Mouse (Mus musculus) mature B cell (primary cell): Measurements from ENCODE around the gene Flad1.
"Not testable (repeated sequence)": the region's sequence is repeated elsewhere in the genome, so short reads cannot be mapped to it uniquely, and the experiment has no call there.

Source experiments
- in situ Hi-C: fragments of 300-500 bp; cut with MboI; formaldehyde crosslinking; loops from 2 replicates; pipeline ENCODE4 v1.14.3; 2019

The Flad1 gene

DNA sequence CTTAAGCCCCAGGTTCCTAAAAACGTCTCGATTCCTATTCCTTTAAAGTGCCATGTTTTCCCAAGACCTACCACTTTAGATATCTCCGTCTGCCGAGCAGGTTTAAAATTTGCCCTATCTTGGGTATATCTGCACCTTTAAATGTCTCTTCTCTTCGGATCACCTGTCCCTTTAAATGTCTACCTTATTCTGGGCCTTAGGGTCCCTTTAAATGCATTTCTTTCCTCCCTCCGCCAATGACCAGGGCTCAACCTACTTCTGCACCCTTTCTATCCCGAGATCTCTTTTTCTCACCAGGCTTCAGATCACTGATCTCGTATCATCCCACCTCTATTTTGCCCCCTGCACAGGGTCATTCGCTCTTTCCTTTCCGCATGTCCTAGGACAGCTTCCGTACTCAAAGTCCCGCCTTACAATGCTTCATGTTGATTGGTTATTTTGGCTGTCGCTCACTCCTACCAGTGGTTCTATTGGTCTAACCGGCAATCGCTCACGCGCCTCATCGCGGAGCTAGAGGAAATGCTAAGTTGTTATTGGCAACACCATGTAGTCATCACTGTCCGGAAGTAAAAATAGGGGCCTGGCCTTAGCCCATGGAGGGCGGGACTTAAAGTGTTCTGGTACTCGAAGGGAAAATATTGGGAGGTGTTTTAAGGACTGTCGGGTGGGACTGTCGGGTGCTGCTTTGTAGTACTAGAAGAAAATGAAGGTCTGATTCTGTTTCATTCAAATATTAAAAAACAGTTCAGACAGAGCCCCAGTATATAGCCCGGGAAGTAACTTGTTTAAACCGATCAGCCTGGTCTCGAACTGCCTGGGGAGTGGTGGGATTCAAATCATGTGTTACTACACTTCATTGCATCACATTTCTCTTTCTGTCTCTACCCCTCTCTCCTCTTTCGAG is at the start of gene Flad1:
Gene Flad1 (minus strand): TSS at position 381 of the 904 bp plus-strand sequence.
- in situ Hi-C loops, result no loop called here

DNA sequence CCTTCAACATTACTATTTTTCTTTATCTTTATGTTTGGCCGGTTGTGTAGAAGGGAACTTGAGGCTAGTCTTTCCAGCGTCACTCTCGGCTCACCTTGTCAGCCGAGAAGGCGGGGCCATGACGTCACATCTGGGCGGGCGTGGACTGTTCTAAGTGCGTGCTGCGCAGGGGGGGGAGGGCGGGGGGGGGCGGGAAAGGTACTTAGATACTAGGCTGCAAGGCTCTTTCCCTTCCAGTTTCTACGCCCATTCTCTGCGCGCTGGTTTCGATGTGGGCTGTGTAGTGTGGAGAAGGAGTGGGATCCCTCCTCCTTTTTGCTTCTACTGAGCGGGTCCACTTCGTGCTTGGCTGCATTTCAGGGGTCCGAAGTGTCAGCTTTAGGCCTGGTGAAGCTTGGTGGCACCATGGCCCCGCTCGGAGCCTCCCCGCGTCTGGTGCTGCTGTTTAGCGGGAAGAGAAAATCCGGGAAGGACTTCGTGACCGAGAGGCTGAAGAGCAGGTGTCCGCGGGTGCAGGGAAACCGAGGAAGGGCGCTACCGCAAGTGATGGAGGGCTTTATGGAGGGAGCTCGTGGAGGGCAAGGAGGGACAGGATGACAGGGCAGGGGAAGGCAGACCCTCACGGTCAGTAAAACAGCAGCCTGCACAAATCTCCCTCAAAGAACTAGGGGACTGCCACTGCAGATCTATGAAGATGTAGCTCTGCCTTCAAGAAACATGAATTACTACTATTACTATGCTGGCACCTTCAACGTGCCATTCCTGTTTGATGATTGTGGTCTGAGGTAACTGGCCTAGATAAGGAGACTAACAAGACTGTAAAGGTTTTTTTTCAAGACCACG is 47.5 kb upstream of the Flad1 start:
- in situ Hi-C loops, result no loop called here

DNA sequence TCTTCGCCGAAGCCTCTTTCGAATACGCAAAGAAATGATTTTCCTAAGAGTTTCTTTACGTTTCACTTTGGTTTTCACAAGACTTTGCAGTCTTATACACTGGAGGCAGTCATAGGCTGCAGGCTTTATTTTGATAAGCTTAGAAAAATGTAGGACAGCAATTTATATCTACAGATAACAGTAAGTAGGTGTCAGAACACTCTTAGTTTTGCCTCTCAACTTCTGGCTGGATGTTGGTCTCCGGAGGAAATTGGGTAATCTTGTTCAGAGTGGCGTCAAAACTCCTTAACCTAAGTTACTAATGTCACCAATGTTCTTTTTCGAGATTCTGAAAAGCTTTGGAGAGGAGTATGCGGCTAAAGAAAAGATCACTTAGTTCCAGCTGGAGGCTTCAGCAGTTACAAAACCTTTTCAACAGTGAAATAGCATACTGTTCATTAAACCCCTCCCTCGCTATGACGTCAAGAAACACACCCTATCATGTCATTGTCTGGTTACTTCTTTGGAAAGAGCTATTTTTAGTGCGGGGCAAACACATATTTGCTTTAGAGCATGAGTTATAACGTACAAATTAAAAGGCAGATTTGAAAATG is 46.8 kb upstream of the Flad1 start:
- in situ Hi-C loops, result no loop called here

DNA sequence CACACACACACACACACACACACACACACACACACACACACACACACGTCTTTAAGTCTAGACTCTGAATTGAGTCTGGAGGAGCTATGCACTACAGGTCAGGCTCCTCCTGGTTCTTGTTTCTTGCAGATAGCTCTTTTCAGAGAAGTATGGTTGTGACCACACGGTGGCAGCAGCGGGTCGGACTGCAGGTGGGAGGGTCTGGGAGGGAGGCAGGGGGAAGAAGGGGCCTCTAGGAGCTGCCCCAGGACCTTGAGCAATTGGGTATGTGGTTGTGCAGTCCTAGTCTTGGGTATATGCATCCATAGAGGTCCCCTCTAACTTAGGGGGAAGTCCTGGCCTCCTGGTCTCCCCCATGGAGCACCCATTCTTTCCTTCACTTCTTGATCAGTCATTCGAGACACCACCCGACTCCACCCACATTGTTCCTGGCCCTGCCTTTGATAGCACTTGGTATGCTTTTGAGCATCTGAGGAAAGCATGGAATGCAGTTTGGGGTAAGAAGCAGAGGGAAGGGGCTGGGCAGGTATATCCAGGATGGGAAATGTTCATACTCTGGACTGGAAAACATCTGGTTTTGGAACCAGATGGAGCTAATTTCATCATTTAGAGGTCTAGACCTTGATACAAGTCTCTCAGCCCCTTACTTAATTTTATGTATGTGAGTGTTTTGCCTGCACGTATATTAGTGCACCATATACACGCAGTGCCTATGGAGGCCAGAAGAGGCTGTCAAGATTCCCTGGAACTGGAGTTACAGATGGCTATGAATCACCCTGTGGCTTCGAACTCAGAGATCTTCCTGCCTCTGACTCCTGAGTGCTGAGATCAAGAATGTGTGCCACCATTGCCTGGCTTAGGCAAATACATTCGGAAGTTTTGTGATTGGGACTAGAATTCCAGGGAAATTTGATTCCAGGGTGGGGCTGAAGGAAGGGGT is 45.3 kb upstream of the Flad1 start:
- in situ Hi-C loops, result no loop called here

DNA sequence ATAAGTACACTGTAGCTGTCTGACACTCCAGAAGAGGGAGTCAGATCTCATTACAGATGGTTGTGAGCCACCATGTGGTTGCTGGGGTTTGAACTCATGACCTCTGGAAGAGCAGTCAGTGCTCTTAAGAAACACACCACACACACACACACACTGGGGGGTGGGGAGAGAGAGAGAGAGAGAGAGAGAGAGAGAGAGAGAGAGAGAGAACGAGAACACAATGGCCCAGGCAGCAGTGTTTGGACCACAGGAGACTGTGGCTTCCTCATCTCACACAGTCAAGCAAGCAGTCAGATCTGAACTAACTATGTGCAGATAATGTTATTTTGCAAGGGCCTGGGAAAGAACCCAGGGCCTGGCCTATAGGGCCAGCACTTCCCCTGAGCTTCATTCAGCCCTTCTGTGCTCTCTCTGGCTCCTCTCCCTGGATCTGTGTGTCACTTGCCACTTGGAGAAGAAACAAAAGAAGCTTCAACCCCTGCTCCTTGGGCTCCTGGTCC is 44.2 kb upstream of the Flad1 start:
- in situ Hi-C loops, result no loop called here

DNA sequence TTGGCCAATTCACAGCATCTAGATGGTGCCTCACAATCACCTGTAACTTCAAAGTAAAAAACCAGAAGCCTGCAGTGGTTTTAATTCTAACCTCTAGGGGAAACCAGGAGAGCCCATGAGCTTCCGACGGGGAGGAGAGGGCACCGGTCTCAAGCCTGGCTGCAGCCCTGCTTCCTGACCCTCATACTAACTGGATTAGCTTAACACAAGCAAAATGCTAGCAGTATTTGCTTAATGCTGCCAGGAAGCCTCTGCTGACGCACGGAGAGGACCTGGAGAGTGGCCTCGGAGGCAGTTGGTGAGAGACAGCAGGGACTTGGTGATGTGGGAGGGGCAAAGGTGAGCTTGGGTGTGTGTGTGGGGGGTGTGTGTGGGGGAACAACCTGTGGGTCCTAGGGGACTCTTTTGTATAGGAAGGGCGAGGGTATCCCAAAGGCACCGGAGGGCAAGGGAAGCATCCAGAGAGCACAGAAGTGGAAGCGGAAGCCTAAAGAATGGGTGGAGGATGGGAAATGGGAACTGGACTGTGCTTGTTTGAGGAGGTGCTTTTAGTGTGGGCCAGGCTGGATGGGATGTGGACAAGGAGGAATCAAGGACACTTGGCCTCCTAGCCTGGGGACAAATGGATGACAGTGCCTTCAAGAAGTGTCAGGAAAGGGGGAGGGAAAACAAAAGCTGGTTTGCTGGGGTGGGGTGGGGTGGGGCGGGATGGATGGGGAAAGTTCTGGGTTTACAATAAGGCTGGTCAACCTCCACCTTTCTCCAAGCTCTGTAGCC is 42.9 kb upstream of the Flad1 start, which contains the start of gene Pmvk:
Gene Pmvk (plus strand): TSS at position 141 of the 777 bp plus-strand sequence.
- in situ Hi-C loops, result no loop called here

DNA sequence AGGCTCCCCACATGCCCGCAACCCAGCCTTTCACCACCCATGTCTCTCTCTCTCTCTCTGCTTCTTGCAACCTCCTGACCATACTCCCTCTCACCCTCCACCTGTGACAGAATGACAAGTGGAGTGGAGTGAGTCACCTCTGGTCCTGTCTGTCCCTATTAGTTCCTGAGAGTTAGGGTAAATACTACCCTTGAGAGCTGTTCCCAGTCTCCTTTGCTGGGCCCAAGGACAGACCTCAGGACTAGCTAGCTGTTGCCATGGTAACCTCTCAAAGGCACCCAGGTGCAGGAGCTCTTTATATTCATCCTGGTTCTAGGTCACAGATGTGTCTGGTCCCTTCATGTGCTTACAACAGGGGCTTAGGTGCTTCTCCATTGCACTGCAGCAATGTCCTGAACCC is 40.2 kb upstream of the Flad1 start:
- in situ Hi-C loops, result no loop called here

DNA sequence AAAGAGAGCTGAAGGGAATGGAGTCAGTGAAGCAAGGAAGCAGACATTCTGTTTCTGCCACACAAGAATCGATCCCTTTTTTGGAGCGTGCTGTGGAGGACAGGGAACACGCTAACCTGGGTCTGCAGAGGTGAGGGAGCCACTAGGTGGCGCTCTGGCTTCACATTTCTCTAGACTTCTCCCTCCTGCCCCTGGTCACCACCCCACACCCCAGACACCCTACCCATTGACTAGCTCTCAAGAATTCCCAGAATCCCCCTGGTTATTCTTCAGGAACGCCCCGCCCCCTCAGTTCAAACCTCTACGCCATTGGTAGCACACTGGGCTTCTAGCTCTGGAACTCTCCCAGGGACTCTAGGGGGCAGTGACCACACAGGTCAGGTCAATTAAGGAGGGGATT is 37.9 kb upstream of the Flad1 start:
- in situ Hi-C loops, result no loop called here

DNA sequence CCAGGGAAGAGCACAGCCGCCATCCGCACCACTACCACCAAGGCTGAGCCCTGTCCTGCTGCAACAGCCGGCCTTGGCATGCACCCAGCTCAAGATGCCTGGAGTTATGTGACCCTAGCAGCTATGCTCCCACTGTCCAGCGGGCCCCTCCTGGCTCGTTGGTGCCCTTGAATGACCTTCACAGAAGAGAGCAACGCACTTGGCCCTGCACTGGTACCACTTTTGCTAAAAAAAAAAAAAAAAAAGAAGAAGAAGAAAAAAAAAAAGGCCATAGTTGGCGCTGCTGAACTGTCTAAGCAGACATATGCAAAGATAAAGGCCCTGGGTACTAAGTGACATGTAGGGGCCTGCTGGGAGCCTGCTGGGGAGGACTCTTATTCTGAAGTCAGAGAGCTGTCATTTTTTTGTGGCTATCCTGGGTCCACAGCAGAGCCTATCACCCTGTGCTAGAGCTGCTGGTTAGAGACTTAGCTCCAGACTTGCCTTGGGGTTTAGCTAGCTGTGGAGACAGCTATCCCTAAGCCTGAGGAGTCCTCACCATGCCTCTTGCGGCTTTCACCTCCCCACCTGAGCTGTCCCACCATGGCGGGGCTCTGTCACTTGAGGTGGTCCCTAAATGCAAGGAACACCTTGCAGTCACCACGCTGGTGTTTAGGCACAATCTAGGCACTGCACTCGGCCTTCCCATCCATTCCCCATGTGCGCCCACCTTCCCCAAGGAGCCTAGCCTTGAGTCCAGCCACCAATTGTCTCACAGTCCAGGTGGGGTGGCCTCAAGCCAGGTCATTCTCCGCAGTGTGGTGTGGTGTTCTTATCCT is 37.3 kb upstream of the Flad1 start:
- in situ Hi-C loops, result no loop called here

DNA sequence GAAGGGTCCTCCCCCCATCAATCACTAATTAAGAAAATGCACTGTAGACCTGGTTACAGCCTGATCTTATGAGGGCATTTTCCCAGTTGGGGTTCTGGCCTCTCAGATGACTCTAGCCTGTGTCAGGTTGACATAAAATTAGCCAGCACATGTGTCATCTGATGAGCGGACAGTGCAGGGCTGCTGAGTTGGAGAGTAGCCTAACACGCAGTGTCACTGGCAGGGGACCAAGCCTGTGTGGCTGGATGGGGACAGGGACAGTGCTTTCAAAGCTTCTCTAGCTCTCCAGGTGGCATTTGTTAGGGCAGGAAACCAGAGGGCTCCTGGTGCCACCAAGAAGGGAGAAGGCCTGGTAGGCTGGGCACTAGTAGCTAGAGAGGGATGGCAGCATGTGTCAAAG is 29.0 kb upstream of the Flad1 start:
- in situ Hi-C loops, result no loop called here

DNA sequence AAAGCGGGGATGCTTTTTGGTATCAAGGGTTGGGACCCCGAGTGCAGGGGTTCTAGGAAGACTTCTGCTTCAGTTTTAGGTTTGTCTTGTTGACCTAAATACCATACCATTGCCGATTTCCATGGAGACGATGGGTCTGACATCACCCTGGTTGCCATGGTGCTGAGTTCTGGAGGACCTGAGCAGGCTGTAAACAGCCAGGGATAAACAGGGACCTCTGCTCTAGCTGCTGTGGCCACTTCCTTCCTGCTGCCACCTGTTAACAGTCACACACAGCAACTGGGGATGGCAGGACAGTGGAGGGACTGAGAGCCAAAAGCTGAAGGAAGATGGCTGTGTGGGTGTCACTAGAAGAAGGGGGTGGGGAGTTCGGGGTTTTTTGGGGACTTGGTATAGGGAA is 25.6 kb upstream of the Flad1 start:
- in situ Hi-C loops, result no loop called here

DNA sequence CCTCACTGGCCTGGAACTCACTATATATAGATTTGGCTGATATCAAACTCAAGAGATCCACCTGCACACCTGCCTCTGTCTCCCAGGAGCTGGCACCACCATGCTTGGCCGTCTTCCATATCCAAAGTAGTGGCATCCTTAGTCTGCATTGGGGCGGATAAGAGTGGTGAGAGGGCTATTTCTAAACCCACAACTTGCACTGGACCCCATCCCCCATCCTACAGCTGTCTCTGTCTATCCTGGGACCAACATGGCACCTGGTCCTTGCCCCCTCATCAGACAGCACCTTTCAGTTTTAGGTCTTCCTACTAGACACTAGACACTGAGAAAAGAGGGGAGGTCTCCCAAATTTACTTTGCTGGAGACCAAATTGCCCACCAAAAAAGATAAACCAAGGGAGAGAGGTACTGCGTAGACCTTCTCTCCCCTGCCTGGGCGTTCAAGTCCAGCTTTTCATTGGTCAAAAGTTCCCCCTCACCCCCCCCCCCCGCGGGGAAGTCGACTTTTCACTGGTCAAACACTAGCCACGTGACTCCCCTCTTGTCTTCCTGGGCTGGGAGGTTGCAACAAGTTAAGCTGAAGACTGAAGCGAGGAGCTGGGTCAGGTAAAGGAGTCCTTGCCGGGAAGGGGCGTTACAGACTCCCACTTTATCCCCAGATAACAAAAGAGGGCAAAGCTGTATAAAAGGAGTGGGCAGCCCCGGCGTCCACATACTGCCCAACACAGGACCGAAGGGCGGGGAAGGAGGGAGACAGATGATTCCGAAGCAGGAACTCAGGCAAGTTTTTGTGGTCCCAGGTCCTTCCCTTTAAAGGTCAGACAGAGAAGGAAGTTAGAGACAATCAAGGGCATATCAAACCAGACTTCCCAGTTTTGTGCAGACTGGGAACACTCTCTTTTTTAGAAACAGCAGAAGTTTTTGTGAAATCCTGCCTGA is 24.8 kb upstream of the Flad1 start, which contains the start of gene Pbxip1:
Gene Pbxip1 (plus strand): TSS at position 531 of the 938 bp plus-strand sequence.
- in situ Hi-C loops, result no loop called here

DNA sequence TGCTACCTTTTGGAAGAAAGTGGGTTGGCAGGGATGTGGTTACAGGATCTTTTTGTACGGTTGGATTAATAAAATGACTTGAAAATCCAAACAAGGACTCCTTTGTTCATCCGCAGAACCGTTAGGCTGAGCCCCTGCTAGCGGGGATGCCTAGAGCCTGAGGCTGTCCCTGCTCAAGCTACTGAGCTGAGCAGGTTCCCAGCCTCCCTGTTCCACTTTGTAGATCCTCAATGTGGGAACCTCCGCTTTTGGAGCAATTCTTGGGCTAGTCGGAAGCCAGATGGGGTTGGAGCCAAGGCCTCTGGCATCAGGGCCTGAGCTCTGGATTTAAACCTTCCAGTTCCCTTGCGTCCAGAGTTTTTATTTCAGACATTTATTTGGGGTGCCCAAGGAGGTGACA is 23.4 kb upstream of the Flad1 start:
- in situ Hi-C loops, result no loop called here

DNA sequence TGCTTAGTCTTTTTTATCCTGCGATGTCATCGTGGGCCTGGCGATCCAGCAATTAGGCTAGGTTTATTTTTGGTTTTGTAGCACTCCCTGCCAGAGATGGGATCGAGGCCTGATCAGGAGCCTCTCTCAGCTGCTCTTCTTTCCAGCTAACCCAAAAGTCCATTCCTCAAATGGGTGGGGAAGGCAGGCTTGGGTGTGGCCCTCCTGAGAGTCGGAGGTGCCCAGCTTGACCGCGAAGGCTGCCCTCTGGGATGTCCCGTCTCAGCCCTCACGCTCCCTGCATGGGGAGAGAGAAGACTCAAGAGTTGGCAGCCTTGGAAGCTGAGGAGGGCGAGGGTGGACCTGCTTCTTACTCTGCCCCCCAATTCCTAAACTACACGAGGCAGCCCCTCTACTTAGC is 22.9 kb upstream of the Flad1 start:
- in situ Hi-C loops, result no loop called here

DNA sequence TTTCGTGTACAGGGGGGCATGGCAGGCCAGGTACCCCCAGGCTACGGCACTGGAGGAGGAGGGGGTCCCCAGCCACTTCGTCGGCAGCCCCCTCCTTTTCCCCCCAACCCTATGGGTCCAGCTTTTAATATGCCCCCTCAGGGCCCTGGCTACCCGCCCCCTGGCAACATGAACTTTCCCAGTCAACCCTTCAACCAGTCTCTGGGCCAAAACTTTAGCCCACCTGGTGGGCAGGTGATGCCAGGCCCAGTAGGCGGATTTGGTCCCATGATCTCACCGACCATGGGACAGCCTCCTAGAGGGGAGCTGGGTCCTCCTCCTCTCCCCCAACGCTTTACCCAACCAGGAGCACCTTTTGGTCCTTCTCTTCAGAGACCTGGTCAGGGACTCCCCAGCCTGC is 20.9 kb upstream of the Flad1 start:
- in situ Hi-C loops, result no loop called here

DNA sequence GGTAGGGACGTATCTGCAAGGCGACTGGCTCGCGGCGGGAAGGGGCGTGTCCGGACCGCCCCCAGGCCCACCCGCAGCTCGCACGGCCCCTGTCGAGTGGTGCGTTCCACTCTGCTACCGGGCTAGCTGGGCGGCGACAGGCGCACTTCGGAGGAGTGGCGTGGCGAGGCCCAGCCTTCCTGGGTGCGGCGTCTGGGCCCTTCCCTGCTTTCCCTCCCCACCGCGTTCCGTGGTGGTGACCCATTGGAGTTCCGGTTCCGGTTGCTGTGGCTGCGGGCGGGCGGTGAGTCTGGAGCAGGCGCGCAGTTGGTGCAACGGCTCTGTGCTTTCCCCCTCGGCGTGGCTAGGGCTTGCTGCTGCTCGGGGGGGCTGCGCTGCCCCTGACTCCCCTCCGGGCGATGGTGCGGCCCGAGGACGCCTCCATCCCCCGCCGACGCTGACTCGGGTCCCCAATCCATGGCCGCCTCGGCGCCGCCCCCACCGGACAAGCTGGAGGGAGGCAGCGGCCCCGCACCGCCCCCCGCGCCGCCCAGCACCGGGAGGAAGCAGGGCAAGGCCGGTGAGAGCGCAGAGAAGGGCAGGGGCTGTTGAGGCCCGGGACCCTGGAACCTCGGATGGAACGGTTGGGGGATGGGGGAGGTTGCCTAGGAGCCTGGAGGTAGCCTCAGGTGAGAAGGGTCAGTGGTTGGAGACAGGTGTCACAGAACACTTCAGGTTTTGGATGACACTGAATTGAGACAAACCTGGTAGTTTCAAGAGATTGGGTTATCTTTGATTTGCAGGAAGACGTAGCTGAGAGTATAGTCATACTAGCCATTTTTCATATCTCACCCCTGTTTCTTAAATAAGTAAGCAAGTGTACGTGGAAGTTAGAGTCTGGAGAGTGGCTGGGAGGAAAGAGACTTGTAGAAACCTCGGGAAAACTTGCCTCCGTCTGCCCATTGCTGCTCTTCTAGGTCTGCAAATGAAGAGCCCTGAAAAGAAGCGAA is 18.8 kb upstream of the Flad1 start, which contains the start of gene Pygo2:
Gene Pygo2 (plus strand): TSS at position 44 of the 989 bp plus-strand sequence.
- in situ Hi-C loops, result no loop called here

DNA sequence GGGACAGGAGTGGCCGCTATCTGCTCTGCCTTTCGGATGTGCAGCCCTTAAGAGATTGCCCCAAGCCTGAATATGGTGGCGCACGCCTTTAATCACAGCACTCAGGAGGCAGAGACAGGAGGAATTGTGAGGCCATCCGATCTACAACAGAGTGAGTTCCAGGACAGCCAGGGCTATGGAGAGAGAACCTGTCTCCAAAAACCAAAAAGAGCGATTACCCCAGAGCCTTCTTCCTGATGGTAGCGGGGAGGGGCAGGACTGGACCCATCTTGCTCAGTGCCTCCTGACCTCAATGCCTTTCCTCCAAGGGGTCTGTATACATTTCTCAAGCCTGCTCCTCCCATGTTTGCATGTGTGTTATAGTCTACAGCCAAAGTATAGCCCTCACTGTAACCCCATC is 17.4 kb upstream of the Flad1 start:
- in situ Hi-C loops, result not testable (repeated sequence)
